ENCODE assay signal across 10 mouse cellular contexts in genomic region chr2:15260486-15261165, GRCm38 (mm10).
DNase-seq lines count a peak whose midpoint lies in the region; ATAC-seq and TF ChIP-seq lines count a peak whose summit lies in the region.
"Had no signal": no experiment of that assay in that cellular context is flagged by ENCODE, and none has a peak within 500 bp of the region (broad histone marks: within the 10 kb centered on the region; RNA-seq: fewer than 3 reads in every experiment).

No protein-coding gene starts in this region.

- H3K27me3 ChIP-seq in forebrain, embryonic 13.5 days, result no peaks in the 10 kb centered on the region
- H3K27me3 ChIP-seq in forebrain, embryonic 15.5 days, result no peaks in the 10 kb centered on the region
- H3K27me3 ChIP-seq in ES-Bruce4 (ENCODE audit: control insufficient read depth, insufficient read depth, low read length, poor library complexity, severe bottlenecking), result no peaks in the 10 kb centered on the region

- TF ChIP-seq EP300 in ES-Bruce4 (IDR thresholded peaks at IDR 0.05; ENCODE audit: insufficient read depth, low read depth, low read length), result no peak

- no peaks in the 10 kb centered on the region for H3K36me3 ChIP-seq in forebrain, embryonic 13.5 days (ENCODE audit: poor library complexity, severe bottlenecking)
- H3K36me3 ChIP-seq in forebrain, embryonic 15.5 days, result no peaks in the 10 kb centered on the region
- no peaks in the 10 kb centered on the region for H3K36me3 ChIP-seq in ES-Bruce4 (ENCODE audit: control insufficient read depth, insufficient read depth, low read length, poor library complexity, severe bottlenecking)

- no peak for TF ChIP-seq POLR2A in ES-Bruce4 (IDR thresholded peaks at IDR 0.05; ENCODE audit: insufficient read depth, low read length)

- WGBS in forebrain, embryonic 13.5 days, result 27% methylated on average over 4 of the region's 4 CpGs
- 35% methylated on average over 4 of the region's 4 CpGs for WGBS in forebrain, embryonic 15.5 days

- H3K9ac ChIP-seq in forebrain, embryonic 13.5 days, result no peak overlapping the region
- no peak overlapping the region for H3K9ac ChIP-seq in forebrain, embryonic 15.5 days (replicated peaks)
- H3K9ac ChIP-seq in ES-Bruce4 (ENCODE audit: low read depth, poor library complexity, severe bottlenecking), result peak overlapping the region; percentile 40; the same call in 1 of the 2 replicates

- ATAC-seq in forebrain, embryonic 13.5 days, result 0 out of 2 replicates have a peak, but pooled peaks have one; percentile 45
- ATAC-seq in forebrain, embryonic 15.5 days (replicated peaks), result no peak

- H3K4me1 ChIP-seq in forebrain, embryonic 13.5 days, result no peaks in the 10 kb centered on the region
- H3K4me1 ChIP-seq in forebrain, embryonic 15.5 days, result no peaks in the 10 kb centered on the region
- peaks cover 2% of the 10 kb centered on the region for H3K4me1 ChIP-seq in ES-Bruce4 (ENCODE audit: control insufficient read depth, insufficient read depth, low read length)

- no peak overlapping the region for H3K4me2 ChIP-seq in forebrain, embryonic 13.5 days
- H3K4me2 ChIP-seq in forebrain, embryonic 15.5 days (replicated peaks), result no peak overlapping the region

- no peak for TF ChIP-seq CTCF in ES-Bruce4 (IDR thresholded peaks at IDR 0.05; ENCODE audit: low read depth, low read length)

- no peak overlapping the region for H3K27ac ChIP-seq in forebrain, embryonic 13.5 days
- H3K27ac ChIP-seq in forebrain, embryonic 15.5 days (replicated peaks), result no peak overlapping the region
- no peak overlapping the region for H3K27ac ChIP-seq in ES-Bruce4 (ENCODE audit: insufficient read depth, low read length)

- no peaks in the 10 kb centered on the region for H3K9me3 ChIP-seq in forebrain, embryonic 13.5 days (replicated peaks)
- H3K9me3 ChIP-seq in forebrain, embryonic 15.5 days, result no peaks in the 10 kb centered on the region
- no peaks in the 10 kb centered on the region for H3K9me3 ChIP-seq in ES-Bruce4 (replicated peaks; ENCODE audit: control insufficient read depth, insufficient read depth, low read length, poor library complexity, severe bottlenecking)

- peak; percentile 2 for DNase-seq in left cerebral cortex, adult 11 months (ENCODE audit: low spot score)
- DNase-seq in left cerebral cortex, adult 8-10 months (ENCODE audit: low spot score in 2 of 2), result no peak
- peak; percentile 7 for DNase-seq in embryo, embryonic 11.5 days (ENCODE audit: low read depth, low spot score)
- no peak for DNase-seq in ovary, postnatal 36 days (ENCODE audit: low spot score)
- no peak for DNase-seq in cerebellum, adult 18-20 months
- DNase-seq: gastrocnemius, postnatal 14 days; kidney, adult 18-20 months had no signal

- H3K4me3 ChIP-seq in forebrain, embryonic 13.5 days, result no peak overlapping the region
- H3K4me3 ChIP-seq in forebrain, embryonic 15.5 days, result no peak overlapping the region
- no peak overlapping the region for H3K4me3 ChIP-seq in ES-Bruce4 (ENCODE audit: low read depth, low read length)

Comparison
In these comparisons a context has a peak if more than half of its experiments do, and no peak if none do; other contexts are left out.
1. DNase-seq: peak in left cerebral cortex, adult 11 months (single experiment) and embryo, embryonic 11.5 days (single experiment); none in left cerebral cortex, adult 8-10 months (0 of 2), ovary, postnatal 36 days (single experiment) and cerebellum, adult 18-20 months (0 of 2).